Mouse (Mus musculus): ENCODE results near the gene Gbp5. TPM values are rescaled to one million over a fixed set of nuclear protein-coding genes. Genes with fewer than 3 reads are reported as not detected.
A peak's percentile ranks its signal among the peaks of the same experiment; 100 is the strongest.

Gene Gbp5
- 0.04 TPM in 1 of 2 replicates, not detected in the other for polyA plus RNA-seq (2016; fragmentation: Nextera tagmentation; extraction: Ambion mirVana)

- DNase-seq (ENCODE audit: low spot score) = no peak
- Histone ChIP-seq H3K4me3 (no peak within 1 kb of the TSS), H3K9me3 (replicated peaks) (no peaks in the 10 kb centered on the region), H3K27me3 (ENCODE audit: low read depth, poor library complexity, severe bottlenecking) (no peaks in the 10 kb centered on the region), H3K27ac (no peak within 1 kb of the TSS), H3K4me1 (0 out of 2 replicates have a peak, but pooled peaks cover 3% of the 10 kb centered on the region), H3K36me3 (no peaks in the 10 kb centered on the region)
- 79% methylated on average over 6 of the region's 6 CpGs for WGBS
These were observed at the start of gene Gbp5 for GRCm38 (mm10) chr3:142493536-142494061. Gene Gbp5 (plus strand): TSS chr3:142493978.

- no peaks in the 10 kb centered on the region for H3K9me3 ChIP-seq (replicated peaks)
- H3K27me3 ChIP-seq (ENCODE audit: low read depth, poor library complexity, severe bottlenecking) = no peaks in the 10 kb centered on the region
- no peaks in the 10 kb centered on the region for H3K4me1 ChIP-seq
- H3K27ac ChIP-seq = no peak overlapping the region
- no peak for DNase-seq (ENCODE audit: low spot score)
- WGBS = 84% methylated on average over 7 of the region's 7 CpGs
- no peak overlapping the region for H3K4me3 ChIP-seq
- no peaks in the 10 kb centered on the region for H3K36me3 ChIP-seq
These were observed 39.6 kb upstream of the Gbp5 start for GRCm38 (mm10) chr3:142454198-142454597.

DNA sequence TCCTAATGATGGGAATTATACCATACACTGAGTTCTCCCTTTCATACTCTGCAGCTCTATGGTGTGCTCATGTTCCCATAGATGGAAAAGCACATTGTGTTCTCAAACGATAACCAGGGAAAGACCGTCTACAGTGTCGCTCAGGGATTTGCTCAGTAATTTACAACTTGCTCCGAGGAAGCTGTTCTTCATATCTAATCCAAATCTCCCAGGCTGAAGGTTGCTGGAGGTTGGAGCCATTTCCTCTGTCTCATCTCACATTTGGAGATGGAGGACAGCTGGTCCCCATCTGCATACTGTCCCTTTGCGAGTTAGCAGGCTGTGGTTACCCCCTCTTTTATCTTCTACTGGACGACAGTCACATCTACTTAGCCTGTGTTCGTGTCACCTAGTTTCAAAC is 34.5 kb upstream of the Gbp5 start:
- Histone ChIP-seq H3K36me3 (no peaks in the 10 kb centered on the region), H3K27me3 (ENCODE audit: low read depth, poor library complexity, severe bottlenecking) (no peaks in the 10 kb centered on the region), H3K4me1 (peaks cover 17% of the 10 kb centered on the region), H3K27ac (no peak overlapping the region), H3K9me3 (replicated peaks) (no peaks in the 10 kb centered on the region), H3K4me3 (no peak overlapping the region)
- 68% methylated on average over 7 of the region's 7 CpGs for WGBS
- no peak for DNase-seq (ENCODE audit: low spot score)

GRCm38 (mm10) chr3:142462764-142463751 is 30.7 kb upstream of the Gbp5 start:
- 94% methylated on average over 25 of the region's 25 CpGs for WGBS
- H3K27me3 ChIP-seq (ENCODE audit: low read depth, poor library complexity, severe bottlenecking) = no peaks in the 10 kb centered on the region
- H3K27ac ChIP-seq = no peak overlapping the region; the same call in 1 of the 2 replicates
- H3K4me3 ChIP-seq = no peak overlapping the region
- no peaks in the 10 kb centered on the region for H3K9me3 ChIP-seq (replicated peaks)
- H3K36me3 ChIP-seq = no peaks in the 10 kb centered on the region
- no peak for DNase-seq (ENCODE audit: low spot score)
- H3K4me1 ChIP-seq = peaks cover 40% of the 10 kb centered on the region

GRCm38 (mm10) chr3:142474349-142474983 is 19.3 kb upstream of the Gbp5 start:
- 23% methylated on average over 11 of the region's 11 CpGs for WGBS
- H3K36me3 ChIP-seq = no peaks in the 10 kb centered on the region
- H3K9me3 ChIP-seq (replicated peaks) = no peaks in the 10 kb centered on the region
- 0 out of 2 replicates have a peak, but pooled peaks cover 8% of the 10 kb centered on the region for H3K4me1 ChIP-seq
- 0 out of 2 replicates have a peak overlapping the region, but pooled peaks have one; percentile 13 for H3K4me3 ChIP-seq
- H3K27ac ChIP-seq = no peak overlapping the region
- DNase-seq (ENCODE audit: low spot score) = no peak
- no peaks in the 10 kb centered on the region for H3K27me3 ChIP-seq (ENCODE audit: low read depth, poor library complexity, severe bottlenecking)

DNA sequence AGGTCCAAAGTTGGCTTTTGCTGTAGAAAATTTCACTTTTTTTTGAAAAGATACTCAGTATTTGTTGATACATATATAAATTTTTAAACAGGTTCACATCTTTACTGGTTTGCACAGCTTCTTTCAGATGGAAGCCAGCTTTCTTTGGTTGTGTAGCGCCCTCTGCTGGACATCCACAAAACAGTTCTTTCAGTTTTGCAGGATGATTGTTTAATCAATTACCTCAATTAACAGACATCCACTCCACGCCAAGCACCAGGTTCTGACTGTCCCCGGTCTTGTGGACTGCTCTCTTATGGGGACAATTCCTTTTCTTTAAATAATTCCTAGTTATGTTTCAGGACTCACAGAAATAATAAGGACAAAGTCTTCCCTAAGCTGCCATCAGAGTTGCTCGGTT is 17.9 kb upstream of the Gbp5 start:
- H3K27me3 ChIP-seq (ENCODE audit: low read depth, poor library complexity, severe bottlenecking) = no peaks in the 10 kb centered on the region
- DNase-seq (ENCODE audit: low spot score) = peak; percentile 79
- 20% methylated on average over 4 of the region's 4 CpGs for WGBS

GRCm38 (mm10) chr3:142477866-142478265 is 15.9 kb upstream of the Gbp5 start:
- H3K27me3 ChIP-seq (ENCODE audit: low read depth, poor library complexity, severe bottlenecking) = no peaks in the 10 kb centered on the region
- H3K4me3 ChIP-seq = no peak overlapping the region
- no peak for DNase-seq (ENCODE audit: low spot score)
- 86% methylated on average over 5 of the region's 5 CpGs for WGBS
- H3K36me3 ChIP-seq = no peaks in the 10 kb centered on the region
- 0 out of 2 replicates have a peak, but pooled peaks cover 8% of the 10 kb centered on the region for H3K4me1 ChIP-seq
- H3K27ac ChIP-seq = no peak overlapping the region
- H3K9me3 ChIP-seq (replicated peaks) = no peaks in the 10 kb centered on the region

More for the DNA sequence above, 17.9 kb upstream of the Gbp5 start:
- Histone ChIP-seq H3K36me3 (no peaks in the 10 kb centered on the region), H3K27ac (no peak overlapping the region), H3K9me3 (replicated peaks) (no peaks in the 10 kb centered on the region), H3K4me1 (0 out of 2 replicates have a peak, but pooled peaks cover 8% of the 10 kb centered on the region), H3K4me3 (no peak overlapping the region)

DNA sequence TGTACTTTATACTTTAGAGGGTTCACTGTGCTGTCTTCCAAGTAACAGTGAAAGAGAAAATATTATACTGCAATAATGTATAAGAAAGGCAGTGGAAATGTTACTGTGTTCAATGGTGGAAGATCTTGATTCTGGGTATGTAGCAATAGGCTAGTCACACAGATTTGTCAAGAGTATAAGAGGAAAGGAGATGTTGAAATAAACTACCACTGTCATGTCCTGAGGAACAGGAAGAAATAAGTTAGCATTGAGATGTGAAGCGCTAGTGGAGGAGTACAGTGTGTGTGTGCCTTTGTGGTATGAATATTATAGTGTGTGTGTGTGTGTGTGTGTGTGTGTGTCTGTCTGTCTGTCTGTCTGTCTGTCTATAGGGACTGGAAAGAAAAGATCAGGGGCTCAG is 15.4 kb upstream of the Gbp5 start:
- H3K27ac ChIP-seq = no peak overlapping the region
- no peaks in the 10 kb centered on the region for H3K36me3 ChIP-seq
- no peaks in the 10 kb centered on the region for H3K9me3 ChIP-seq (replicated peaks)
- no peaks in the 10 kb centered on the region for H3K27me3 ChIP-seq (ENCODE audit: low read depth, poor library complexity, severe bottlenecking)
- 0 out of 2 replicates have a peak, but pooled peaks cover 8% of the 10 kb centered on the region for H3K4me1 ChIP-seq
- 88% methylated on average over 1 of the region's 1 CpGs for WGBS
- DNase-seq (ENCODE audit: low spot score) = no peak
- H3K4me3 ChIP-seq = no peak overlapping the region

DNA sequence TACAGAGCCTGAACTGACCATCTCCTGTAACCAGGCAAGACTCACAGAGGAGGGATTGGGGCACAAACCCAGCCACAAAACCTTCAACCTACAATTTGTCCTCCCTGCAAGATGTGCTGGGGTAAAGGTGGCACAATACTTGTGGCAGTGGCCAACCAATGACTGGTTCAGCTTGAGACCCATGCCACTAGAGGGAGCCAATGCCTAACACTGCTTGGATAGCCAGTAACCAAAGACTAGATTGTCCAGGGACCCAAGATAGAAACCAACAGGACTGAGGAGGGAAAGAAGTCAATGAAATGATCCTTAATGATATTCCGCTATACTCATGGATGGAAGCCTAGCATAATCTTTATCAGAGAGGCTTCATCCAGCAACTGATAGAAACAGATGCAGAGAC is 3.3 kb upstream of the Gbp5 start:
- WGBS = 83% methylated on average over 1 of the region's 1 CpGs
- DNase-seq (ENCODE audit: low spot score) = peak; percentile 66
- Histone ChIP-seq H3K36me3 (no peaks in the 10 kb centered on the region), H3K9me3 (replicated peaks) (no peaks in the 10 kb centered on the region), H3K27ac (no peak overlapping the region), H3K27me3 (ENCODE audit: low read depth, poor library complexity, severe bottlenecking) (no peaks in the 10 kb centered on the region), H3K4me3 (no peak overlapping the region), H3K4me1 (no peaks in the 10 kb centered on the region)

DNA sequence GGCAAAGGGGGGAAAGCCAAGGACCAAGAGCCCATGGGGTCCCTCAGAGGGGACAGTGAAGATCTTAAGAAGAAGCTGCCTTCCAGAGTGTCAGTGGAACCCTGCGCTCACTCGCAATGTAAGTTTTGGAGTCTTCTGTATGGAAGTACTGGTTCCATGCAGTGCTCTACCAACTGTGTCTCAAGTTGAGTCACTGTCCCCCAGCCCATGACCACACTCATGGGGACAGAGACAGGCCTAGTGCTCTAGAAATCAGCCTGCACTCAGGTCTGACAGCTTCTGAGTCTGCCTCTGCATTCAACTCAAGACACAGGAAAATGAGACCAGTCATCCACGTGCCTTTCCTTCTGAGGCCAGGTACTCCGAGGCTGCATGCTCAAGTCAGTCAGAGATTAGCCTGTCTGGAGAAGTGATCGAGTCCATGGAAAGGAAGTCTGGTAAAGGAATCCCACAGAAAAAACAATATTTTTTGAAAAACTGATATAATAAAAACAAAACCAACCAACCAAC is 1.4 kb downstream of the Gbp5 start:
- DNase-seq (ENCODE audit: low spot score) = no peak
- H3K27ac ChIP-seq = no peak overlapping the region

GRCm38 (mm10) chr3:142496113-142497101 is 2.6 kb downstream of the Gbp5 start:
- 0 out of 2 replicates have a peak, but pooled peaks cover 3% of the 10 kb centered on the region for H3K4me1 ChIP-seq
- H3K27ac ChIP-seq = no peak overlapping the region
- no peaks in the 10 kb centered on the region for H3K9me3 ChIP-seq (replicated peaks)
- 70% methylated on average over 14 of the region's 14 CpGs for WGBS
- no peaks in the 10 kb centered on the region for H3K27me3 ChIP-seq (ENCODE audit: low read depth, poor library complexity, severe bottlenecking)
- no peak for DNase-seq (ENCODE audit: low spot score)
- H3K36me3 ChIP-seq = no peaks in the 10 kb centered on the region
- no peak overlapping the region for H3K4me3 ChIP-seq

More for the DNA sequence above, 1.4 kb downstream of the Gbp5 start:
- WGBS = 91% methylated on average over 5 of the region's 5 CpGs
- Histone ChIP-seq H3K4me3 (no peak overlapping the region), H3K9me3 (replicated peaks) (no peaks in the 10 kb centered on the region), H3K27me3 (ENCODE audit: low read depth, poor library complexity, severe bottlenecking) (no peaks in the 10 kb centered on the region), H3K36me3 (no peaks in the 10 kb centered on the region), H3K4me1 (0 out of 2 replicates have a peak, but pooled peaks cover 3% of the 10 kb centered on the region)

Data from limb, embryonic 10.5 days (tissue).